In genomic region chr12:84192741-84193641, GRCm38 (mm10) we compare ENCODE assay signal across 8 mouse cellular contexts. TPM values are rescaled to one million over a fixed set of nuclear protein-coding genes. Genes with fewer than 3 reads are reported as not detected.
DNase-seq lines count a peak whose midpoint lies in the region; ATAC-seq lines count a peak whose summit lies in the region.

No protein-coding gene starts in this region.

- H3K4me1 ChIP-seq in forebrain, embryonic 15.5 days: peaks cover 55% of the 10 kb centered on the region
- peaks cover 83% of the 10 kb centered on the region for H3K4me1 ChIP-seq in hindbrain, embryonic 13.5 days (replicated peaks)
- peaks cover 50% of the 10 kb centered on the region for H3K4me1 ChIP-seq in limb, embryonic 11.5 days (ENCODE audit: control insufficient read depth, insufficient read depth, low read length)
- peaks cover 100% of the 10 kb centered on the region for H3K4me1 ChIP-seq in midbrain, embryonic 10.5 days

- H3K9me3 ChIP-seq in forebrain, embryonic 15.5 days: no peaks in the 10 kb centered on the region
- no peaks in the 10 kb centered on the region for H3K9me3 ChIP-seq in hindbrain, embryonic 13.5 days
- no peaks in the 10 kb centered on the region for H3K9me3 ChIP-seq in limb, embryonic 11.5 days (ENCODE audit: control insufficient read depth, low read length)
- no peaks in the 10 kb centered on the region for H3K9me3 ChIP-seq in midbrain, embryonic 10.5 days (replicated peaks)

- peak overlapping the region; percentile 85 for H3K9ac ChIP-seq in forebrain, embryonic 15.5 days (replicated peaks)
- H3K9ac ChIP-seq in hindbrain, embryonic 13.5 days: peak overlapping the region; percentile 95
- H3K9ac ChIP-seq in limb, embryonic 11.5 days (ENCODE audit: low read length): peak overlapping the region; percentile 91

- peak; percentile 62 for ATAC-seq in forebrain, embryonic 15.5 days (replicated peaks)
- peak; percentile 71 for ATAC-seq in hindbrain, embryonic 13.5 days (ENCODE audit: low FRiP score)
- ATAC-seq in limb, embryonic 11.5 days (ENCODE audit: insufficient number of reproducible peaks, low FRiP score, low TSS enrichment, low read depth): peak; percentile 28

- H3K36me3 ChIP-seq in forebrain, embryonic 15.5 days: no peaks in the 10 kb centered on the region
- H3K36me3 ChIP-seq in hindbrain, embryonic 13.5 days: no peaks in the 10 kb centered on the region
- no peaks in the 10 kb centered on the region for H3K36me3 ChIP-seq in limb, embryonic 11.5 days (ENCODE audit: control insufficient read depth, insufficient read depth, low read length)
- no peaks in the 10 kb centered on the region for H3K36me3 ChIP-seq in midbrain, embryonic 10.5 days

- H3K4me3 ChIP-seq in forebrain, embryonic 15.5 days: peak overlapping the region; percentile 82
- H3K4me3 ChIP-seq in hindbrain, embryonic 13.5 days: peak overlapping the region; percentile 81
- peak overlapping the region; percentile 72 for H3K4me3 ChIP-seq in limb, embryonic 11.5 days (ENCODE audit: low read depth, low read length)
- peak overlapping the region; percentile 82 for H3K4me3 ChIP-seq in midbrain, embryonic 10.5 days

- H3K4me2 ChIP-seq in forebrain, embryonic 15.5 days (replicated peaks): peak overlapping the region; percentile 95
- peak overlapping the region; percentile 93 for H3K4me2 ChIP-seq in hindbrain, embryonic 13.5 days
- H3K4me2 ChIP-seq in limb, embryonic 11.5 days (ENCODE audit: low read depth, severe bottlenecking): peak overlapping the region; percentile 99

- H3K27ac ChIP-seq in forebrain, embryonic 15.5 days (replicated peaks): peak overlapping the region; percentile 95
- peak overlapping the region; percentile 97 for H3K27ac ChIP-seq in hindbrain, embryonic 13.5 days
- H3K27ac ChIP-seq in limb, embryonic 11.5 days (replicated peaks; ENCODE audit: low read depth, low read length): peak overlapping the region; percentile 78
- peak overlapping the region; percentile 95 for H3K27ac ChIP-seq in midbrain, embryonic 10.5 days (replicated peaks)

- under 1% methylated on average over 90 of the region's 102 CpGs for WGBS in forebrain, embryonic 15.5 days
- WGBS in hindbrain, embryonic 13.5 days: under 1% methylated on average over 91 of the region's 102 CpGs
- under 1% methylated on average over 97 of the region's 102 CpGs for WGBS in limb, embryonic 11.5 days
- under 1% methylated on average over 97 of the region's 102 CpGs for WGBS in midbrain, embryonic 10.5 days

- peak; percentile 54 to 66 for DNase-seq in left cerebral cortex, adult 18-20 months (ENCODE audit: low spot score in 2 of 2)
- no peak for DNase-seq in left cerebral cortex, adult 11 months (ENCODE audit: low spot score)
- DNase-seq in cerebellum, adult 18-20 months: peak; percentile 66 to 73
- peak; percentile 82 for DNase-seq in limb, embryonic 11.5 days (ENCODE audit: low spot score)
- DNase-seq in midbrain, embryonic 10.5 days (ENCODE audit: low spot score): peak; percentile 79
- peak; percentile 64 to 74 for DNase-seq in spleen, postnatal 36 days (ENCODE audit: low spot score in 2 of 2)

- no peaks in the 10 kb centered on the region for H3K27me3 ChIP-seq in forebrain, embryonic 15.5 days
- H3K27me3 ChIP-seq in hindbrain, embryonic 13.5 days: no peaks in the 10 kb centered on the region
- H3K27me3 ChIP-seq in limb, embryonic 11.5 days (ENCODE audit: control insufficient read depth, insufficient read depth, low read length): no peaks in the 10 kb centered on the region
- peaks cover 13% of the 10 kb centered on the region; the same call in 1 of the 2 replicates for H3K27me3 ChIP-seq in midbrain, embryonic 10.5 days (ENCODE audit: low read depth, poor library complexity, severe bottlenecking)

RNA-seq across cellular contexts. Expression of gene Elmsan1, which starts 25.7 kb away (rescaled TPM):
- total RNA-seq in left cerebral cortex, adult 18-20 months (2021): 10 to 100 TPM; 18.2 to 19.8 TPM
- 4.3 and 5.0 TPM in 2 replicates for polyA plus RNA-seq in forebrain, embryonic 15.5 days (2015; fragmentation: Nextera tagmentation; extraction: Ambion mirVana)
- polyA plus RNA-seq in hindbrain, embryonic 13.5 days (2015; fragmentation: Nextera tagmentation; extraction: Ambion mirVana): 4.5 and 5.1 TPM in 2 replicates
- 6.1 and 6.6 TPM in 2 replicates for polyA plus RNA-seq in limb, embryonic 11.5 days (2014; fragmentation: Nextera tagmentation; extraction: Ambion mirVana)
- 5.9 and 6.3 TPM in 2 replicates for polyA plus RNA-seq in midbrain, embryonic 10.5 days (2016; fragmentation: Nextera tagmentation; extraction: Ambion mirVana)

RNA-seq across cellular contexts. Expression of gene Pnma1, which starts 44.7 kb away (rescaled TPM):
- total RNA-seq in left cerebral cortex, adult 18-20 months (2021): 1 to 10 TPM; 4.2 to 6.9 TPM
- 6.0 and 6.5 TPM in 2 replicates for polyA plus RNA-seq in forebrain, embryonic 15.5 days (2015; fragmentation: Nextera tagmentation; extraction: Ambion mirVana)
- polyA plus RNA-seq in hindbrain, embryonic 13.5 days (2015; fragmentation: Nextera tagmentation; extraction: Ambion mirVana): 3.5 and 3.8 TPM in 2 replicates
- 0.70 and 0.99 TPM in 2 replicates for polyA plus RNA-seq in limb, embryonic 11.5 days (2014; fragmentation: Nextera tagmentation; extraction: Ambion mirVana)
- polyA plus RNA-seq in midbrain, embryonic 10.5 days (2016; fragmentation: Nextera tagmentation; extraction: Ambion mirVana): 2.1 and 3.3 TPM in 2 replicates
